Mouse (Mus musculus) limb, embryonic 12.5 days (tissue): ENCODE measurements around the gene Basp1. TPM values are rescaled to one million over a fixed set of nuclear protein-coding genes. Genes with fewer than 3 reads are reported as not detected.
A peak's percentile ranks its signal among the peaks of the same experiment; 100 is the strongest.

Experiments used
- ATAC-seq: fragments of 200-750 bp; cut with Nextera tagmentation; 2 replicates; pipeline ENCODE4 v1.8.0; 2017; ENCODE audit warnings: low read depth, moderate TSS enrichment; ENCODE audit not compliant: insufficient number of reproducible peaks, insufficient read depth, low FRiP score, low TSS enrichment
- H3K27ac ChIP-seq: fragments of 300-500 bp; sonication (generic); 2 replicates; pipeline ENCODE4 v1.5.1; 2016; ENCODE audit warnings: mild to moderate bottlenecking, moderate library complexity
- H3K27me3 ChIP-seq: fragments of 300-500 bp; sonication (generic); 2 replicates; pipeline ENCODE4 v1.6.1; 2016; ENCODE audit warnings: mild to moderate bottlenecking, moderate library complexity
- H3K36me3 ChIP-seq: fragments of 300-500 bp; sonication (generic); 2 replicates; pipeline ENCODE4 v1.6.1; 2016; ENCODE audit warnings: mild to moderate bottlenecking, moderate library complexity
- H3K4me1 ChIP-seq: fragments of 300-500 bp; sonication (generic); replicated peaks from 2 replicates; pipeline ENCODE4 v1.6.1; 2016
- H3K4me2 ChIP-seq: fragments of 300-500 bp; sonication (generic); 2 replicates; pipeline ENCODE4 v1.6.1; 2016; ENCODE audit warnings: mild to moderate bottlenecking, moderate library complexity
- H3K4me3 ChIP-seq: fragments of 300-500 bp; sonication (generic); replicated peaks from 2 replicates; pipeline ENCODE4 v1.5.1; 2016; ENCODE audit warnings: mild to moderate bottlenecking
- H3K9ac ChIP-seq: fragments of 300-500 bp; sonication (generic); replicated peaks from 2 replicates; pipeline ENCODE4 v1.6.1; 2016; ENCODE audit warnings: mild to moderate bottlenecking, moderate library complexity
- H3K9me3 ChIP-seq: fragments of 300-500 bp; sonication (generic); 2 replicates; pipeline ENCODE4 v1.6.1; 2016; ENCODE audit warnings: mild to moderate bottlenecking, moderate library complexity
- WGBS: fragments of 180-500 bp; shearing (Covaris S2); methylation state at CpG from one replicate; pipeline ENCODE4 v1.1.7; 2016; 5-methylcytosine and 5-hydroxymethylcytosine counted together
- polyA plus RNA-seq: library from polyadenylated mRNA; unstranded; fragments of >200 nt; fragmentation: Nextera tagmentation; extraction: Ambion mirVana; gene quantifications from 2 replicates; pipeline ENCODE4 v1.2.1, GENCODE M21; 2016

Basp1 gene
- polyA plus RNA-seq, 1 experiment from 2014 or later = 113 TPM

DNA sequence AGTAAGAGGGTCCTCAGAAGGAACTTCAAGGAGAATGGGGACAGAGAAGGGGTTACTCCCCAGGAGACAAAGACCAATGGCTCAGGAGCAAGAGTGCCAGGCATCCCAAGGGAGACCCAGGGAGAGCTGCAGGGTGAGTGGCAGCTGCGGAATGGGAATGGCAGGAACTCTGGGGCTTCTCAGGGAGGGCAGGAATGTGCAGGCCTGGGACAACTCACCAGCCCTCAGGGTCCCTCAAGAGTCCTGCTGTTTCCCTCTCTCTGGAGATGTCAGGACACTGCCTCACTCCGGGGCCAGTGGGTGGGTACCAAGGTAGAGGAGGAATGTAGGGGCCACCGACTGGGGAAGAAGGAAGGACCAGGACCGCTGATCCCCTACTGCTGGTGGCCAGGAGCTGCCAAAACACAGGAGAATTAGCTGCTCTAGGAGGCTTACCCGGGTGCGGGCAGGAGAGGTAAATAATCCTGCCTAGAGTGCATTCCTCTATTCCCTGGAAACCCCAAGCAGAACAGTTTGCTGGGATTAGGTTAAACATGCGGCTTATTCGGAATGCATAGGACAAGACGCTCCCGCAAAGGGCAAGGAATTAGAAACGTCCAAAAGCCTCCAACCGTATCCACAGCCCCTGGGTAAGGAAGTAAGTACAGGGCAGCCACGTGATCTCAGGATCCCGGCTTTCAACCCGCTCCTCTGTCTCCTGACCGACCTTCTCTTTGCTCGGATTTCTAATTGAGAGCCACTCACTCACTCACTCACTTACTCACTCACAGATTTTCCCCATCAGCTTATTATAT lies 32.0 kb upstream of the Basp1 start:
- no peaks in the 10 kb centered on the region; the same call in 1 of the 2 replicates for H3K27me3 ChIP-seq
- 0 out of 2 replicates have a peak overlapping the region, but pooled peaks have one; percentile 29 for H3K27ac ChIP-seq
- H3K4me2 ChIP-seq = peak overlapping the region; percentile 46
- 0 out of 2 replicates have a peak overlapping the region, but pooled peaks have one; percentile 31 for H3K9ac ChIP-seq
- 0 out of 2 replicates have a peak overlapping the region, but pooled peaks have one; percentile 6 for H3K4me3 ChIP-seq
- H3K4me1 ChIP-seq = peaks cover 20% of the 10 kb centered on the region
- 10% methylated on average over 17 of the region's 17 CpGs for WGBS
- H3K36me3 ChIP-seq = no peaks in the 10 kb centered on the region
- ATAC-seq = peak; percentile 22; the same call in 1 of the 2 replicates
- no peaks in the 10 kb centered on the region for H3K9me3 ChIP-seq

DNA sequence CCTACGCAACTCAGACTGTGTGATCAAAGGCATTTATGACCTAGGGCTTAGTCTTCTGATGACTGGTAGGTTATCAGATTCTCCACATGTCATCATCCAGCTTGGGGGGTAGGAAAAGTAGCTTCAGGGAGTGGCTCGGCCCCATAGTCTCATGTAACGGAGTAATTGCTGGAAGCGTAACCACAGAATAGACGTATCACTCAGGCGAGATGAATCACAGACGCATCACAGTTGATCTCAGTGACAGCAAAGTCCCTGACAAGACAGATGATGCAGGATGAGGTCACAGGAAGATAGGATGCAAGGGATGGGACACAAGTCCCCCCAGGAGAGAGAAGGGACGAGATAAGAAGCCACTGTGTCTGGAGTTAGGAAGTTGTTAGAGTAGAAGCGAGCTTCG lies 30.6 kb upstream of the Basp1 start:
- Histone ChIP-seq H3K27me3 (no peaks in the 10 kb centered on the region; the same call in 1 of the 2 replicates), H3K9me3 (no peaks in the 10 kb centered on the region), H3K4me1 (peaks cover 20% of the 10 kb centered on the region), H3K4me3 (no peak overlapping the region), H3K27ac (no peak overlapping the region), H3K36me3 (no peaks in the 10 kb centered on the region), H3K4me2 (no peak overlapping the region), H3K9ac (no peak overlapping the region)
- WGBS = 62% methylated on average over 10 of the region's 10 CpGs
- ATAC-seq = no peak

DNA sequence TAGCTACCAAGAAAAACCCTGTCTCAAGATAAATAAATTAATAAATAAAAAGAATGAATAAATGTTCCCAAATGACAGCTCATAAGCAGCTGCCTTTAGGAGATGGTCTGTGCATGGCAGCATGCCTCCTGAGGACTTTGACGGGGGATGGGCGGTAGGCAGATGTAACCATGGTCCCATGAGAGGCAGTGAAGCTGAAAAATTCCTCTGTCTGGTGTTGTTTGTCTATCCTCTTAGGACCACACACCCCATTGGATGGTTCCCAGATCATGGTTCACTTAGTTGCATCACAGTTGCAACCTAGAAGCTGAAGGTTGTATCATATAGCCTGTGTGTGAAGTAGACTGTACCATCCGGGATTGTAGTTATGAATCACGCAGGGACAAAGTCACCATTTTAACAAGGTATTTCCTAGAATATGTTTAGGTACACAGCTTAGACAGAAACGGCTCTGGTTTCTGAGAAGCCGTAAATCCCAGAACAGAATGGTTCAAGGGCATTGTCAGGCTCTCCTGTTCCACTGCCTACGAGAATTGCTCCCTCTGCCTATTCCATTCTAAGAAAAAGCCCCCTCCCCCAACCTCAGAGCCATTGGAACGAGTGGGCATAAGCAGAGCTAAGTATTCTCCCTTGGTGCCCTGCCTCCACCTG lies 29.7 kb upstream of the Basp1 start:
- no peak overlapping the region for H3K4me3 ChIP-seq
- H3K4me2 ChIP-seq = no peak overlapping the region
- peaks cover 20% of the 10 kb centered on the region for H3K4me1 ChIP-seq
- H3K36me3 ChIP-seq = no peaks in the 10 kb centered on the region
- no peaks in the 10 kb centered on the region for H3K9me3 ChIP-seq
- no peak overlapping the region for H3K27ac ChIP-seq
- H3K27me3 ChIP-seq = no peaks in the 10 kb centered on the region; the same call in 1 of the 2 replicates
- WGBS = 66% methylated on average over 8 of the region's 8 CpGs
- H3K9ac ChIP-seq = no peak overlapping the region
- ATAC-seq = no peak; the same call in 1 of the 2 replicates

DNA sequence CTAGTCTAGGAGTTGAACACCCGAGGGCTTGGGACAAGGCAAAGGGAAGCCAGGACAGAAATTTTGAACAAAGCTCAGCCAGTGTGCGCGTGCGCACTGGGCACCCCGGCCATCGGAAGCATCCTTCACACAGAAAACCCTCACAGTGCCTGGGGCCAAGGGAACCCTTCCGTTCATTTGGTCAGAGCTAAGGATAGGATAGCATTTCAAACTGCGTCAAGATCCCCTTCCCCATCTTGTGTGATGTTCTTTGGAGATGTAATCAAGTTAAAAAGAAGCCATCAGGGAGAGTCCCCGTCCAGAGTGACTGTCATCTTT lies 28.3 kb upstream of the Basp1 start:
- Histone ChIP-seq H3K27me3 (no peaks in the 10 kb centered on the region; the same call in 1 of the 2 replicates), H3K27ac (no peak overlapping the region), H3K9ac (no peak overlapping the region), H3K4me2 (0 out of 2 replicates have a peak overlapping the region, but pooled peaks have one; percentile 55), H3K4me1 (peaks cover 20% of the 10 kb centered on the region), H3K36me3 (no peaks in the 10 kb centered on the region), H3K9me3 (no peaks in the 10 kb centered on the region), H3K4me3 (no peak overlapping the region)
- WGBS = 84% methylated on average over 9 of the region's 9 CpGs
- no peak for ATAC-seq

DNA sequence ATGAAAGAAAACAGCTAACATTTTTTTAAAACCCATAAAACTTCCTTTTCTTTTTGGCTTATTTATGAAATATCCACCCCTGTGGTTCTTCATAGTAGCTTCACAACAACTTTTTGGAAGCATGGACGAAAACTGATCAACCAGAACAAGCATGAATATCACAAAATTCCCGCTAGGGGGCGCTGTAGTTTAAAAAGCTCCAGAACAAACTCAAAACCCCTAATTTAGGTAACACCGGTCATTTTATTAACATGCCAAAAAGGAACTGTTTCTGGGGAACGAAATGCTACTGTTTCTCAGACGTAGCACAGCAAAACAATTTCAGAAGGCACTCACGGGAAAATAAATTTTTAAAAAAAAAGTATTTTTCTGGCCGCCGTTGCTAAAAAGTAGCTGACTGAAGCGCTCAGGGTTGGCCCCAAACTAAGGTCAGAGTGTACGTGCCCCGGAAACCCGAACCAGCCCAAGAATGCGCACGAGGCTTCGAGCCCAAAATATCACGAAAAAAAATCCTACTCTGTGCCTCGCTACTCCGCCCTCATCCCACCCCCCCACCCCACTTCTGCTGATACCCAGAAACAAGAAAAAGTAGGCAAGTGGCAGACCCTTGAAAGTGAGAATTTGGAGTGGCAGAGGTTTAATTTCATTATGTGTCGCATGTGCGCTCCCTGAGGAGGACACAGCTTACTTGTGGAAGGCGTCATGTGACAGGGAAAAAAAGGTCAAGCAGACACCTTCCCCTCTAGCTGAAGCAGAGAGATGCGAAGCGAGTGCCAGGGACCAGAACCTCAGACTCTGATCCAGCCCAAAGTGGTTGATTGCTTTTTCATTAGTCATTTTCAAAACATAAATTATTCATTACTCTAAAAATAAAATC lies 27.7 kb upstream of the Basp1 start:
- Histone ChIP-seq H3K27me3 (no peaks in the 10 kb centered on the region; the same call in 1 of the 2 replicates), H3K9ac (no peak overlapping the region), H3K27ac (no peak overlapping the region), H3K4me3 (peak overlapping the region; percentile 21), H3K4me1 (peaks cover 15% of the 10 kb centered on the region), H3K9me3 (no peaks in the 10 kb centered on the region), H3K36me3 (no peaks in the 10 kb centered on the region), H3K4me2 (peak overlapping the region; percentile 55)
- no peak for ATAC-seq
- 12% methylated on average over 24 of the region's 24 CpGs for WGBS

DNA sequence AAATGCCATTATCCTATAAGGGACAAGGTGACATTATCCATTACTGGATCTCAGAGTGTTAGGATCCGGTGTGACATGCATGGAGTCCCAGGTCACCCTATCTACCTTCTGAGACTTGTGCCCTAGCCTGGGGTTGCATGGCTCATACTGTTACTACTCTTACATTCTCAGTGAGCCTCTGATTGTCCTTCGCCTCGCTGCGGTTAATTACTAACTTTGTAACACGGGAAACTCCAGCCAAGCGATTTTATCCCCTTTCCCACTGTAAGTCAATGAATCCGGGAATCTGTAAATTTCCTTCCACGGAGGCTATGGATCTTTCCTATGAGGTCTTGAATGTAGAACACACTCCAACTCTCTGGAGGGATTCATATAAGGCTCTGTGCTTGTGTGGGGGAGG lies 26.8 kb upstream of the Basp1 start:
- Histone ChIP-seq H3K9me3 (no peaks in the 10 kb centered on the region), H3K27ac (no peak overlapping the region), H3K36me3 (no peaks in the 10 kb centered on the region), H3K9ac (no peak overlapping the region), H3K4me3 (no peak overlapping the region), H3K27me3 (no peaks in the 10 kb centered on the region; the same call in 1 of the 2 replicates), H3K4me1 (peaks cover 6% of the 10 kb centered on the region), H3K4me2 (no peak overlapping the region)
- WGBS = 77% methylated on average over 8 of the region's 8 CpGs
- ATAC-seq = no peak

DNA sequence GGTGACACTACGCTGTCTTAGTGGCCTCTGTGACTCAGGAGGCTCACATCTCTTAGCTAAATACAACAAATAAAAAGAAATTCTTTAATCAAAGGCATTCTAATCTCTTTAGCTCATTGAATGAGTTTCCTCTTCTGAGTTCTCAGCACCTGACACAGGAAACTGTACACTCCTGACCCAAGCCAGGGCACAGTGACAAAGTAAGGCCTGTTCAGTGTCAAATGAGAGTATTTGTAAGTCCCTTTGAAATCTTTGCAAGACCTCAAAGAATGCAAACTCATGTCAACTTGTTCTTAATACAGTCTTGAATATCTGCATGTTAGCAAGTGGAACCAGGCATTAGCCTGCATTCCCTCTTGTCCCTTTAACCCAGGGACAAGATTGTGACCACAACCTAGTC lies 18.8 kb upstream of the Basp1 start:
- Histone ChIP-seq H3K4me2 (no peak overlapping the region), H3K9me3 (no peaks in the 10 kb centered on the region), H3K27me3 (no peaks in the 10 kb centered on the region), H3K4me1 (no peaks in the 10 kb centered on the region), H3K4me3 (no peak overlapping the region), H3K27ac (no peak overlapping the region), H3K9ac (no peak overlapping the region), H3K36me3 (no peaks in the 10 kb centered on the region)
- ATAC-seq = no peak
- 66% methylated on average over 1 of the region's 1 CpGs for WGBS

DNA sequence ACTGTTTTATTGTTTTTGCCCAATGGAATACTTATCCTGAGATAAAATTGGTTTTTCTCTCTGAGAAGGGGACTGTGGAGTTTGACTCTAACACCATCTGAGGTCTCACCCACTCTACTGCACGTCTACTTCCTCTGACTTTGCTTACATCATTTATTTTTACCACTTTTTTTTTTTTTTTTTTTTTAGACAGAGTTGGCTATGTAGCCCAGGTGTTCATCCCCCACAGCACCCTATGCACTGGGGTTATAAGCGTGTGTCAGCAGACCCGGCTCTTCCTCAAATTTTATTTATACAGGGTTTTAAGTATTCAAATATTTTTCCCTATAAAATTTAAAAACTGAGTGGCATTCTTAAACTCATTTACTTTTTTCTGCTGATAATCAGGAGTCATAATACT lies 16.6 kb upstream of the Basp1 start:
- no peaks in the 10 kb centered on the region for H3K4me1 ChIP-seq
- ATAC-seq = no peak
- no peaks in the 10 kb centered on the region for H3K36me3 ChIP-seq
- H3K27me3 ChIP-seq = no peaks in the 10 kb centered on the region
- WGBS = 71% methylated on average over 3 of the region's 3 CpGs
- H3K4me2 ChIP-seq = no peak overlapping the region
- H3K27ac ChIP-seq = no peak overlapping the region
- no peak overlapping the region for H3K9ac ChIP-seq
- H3K9me3 ChIP-seq = no peaks in the 10 kb centered on the region
- H3K4me3 ChIP-seq = no peak overlapping the region

DNA sequence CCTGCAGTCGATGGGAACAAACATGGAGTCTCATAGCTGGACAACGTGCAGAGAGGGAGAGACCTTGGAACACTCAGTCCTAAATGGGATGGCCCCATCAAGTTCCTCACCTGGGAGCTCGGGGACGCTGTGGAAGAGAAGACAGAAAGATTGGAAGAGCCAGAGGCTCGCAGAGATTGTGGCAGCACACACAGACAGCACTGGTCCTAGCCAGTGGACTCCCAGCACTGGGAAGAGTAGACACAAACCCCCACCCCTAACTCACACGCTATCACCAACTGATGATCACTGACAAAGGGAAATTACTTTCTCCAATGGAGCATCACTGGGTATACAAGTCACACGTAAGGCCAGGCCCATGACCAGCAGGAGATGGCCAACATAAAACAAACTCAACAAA lies 15.4 kb upstream of the Basp1 start:
- WGBS = 76% methylated on average over 7 of the region's 7 CpGs
- H3K27me3 ChIP-seq = no peaks in the 10 kb centered on the region

DNA sequence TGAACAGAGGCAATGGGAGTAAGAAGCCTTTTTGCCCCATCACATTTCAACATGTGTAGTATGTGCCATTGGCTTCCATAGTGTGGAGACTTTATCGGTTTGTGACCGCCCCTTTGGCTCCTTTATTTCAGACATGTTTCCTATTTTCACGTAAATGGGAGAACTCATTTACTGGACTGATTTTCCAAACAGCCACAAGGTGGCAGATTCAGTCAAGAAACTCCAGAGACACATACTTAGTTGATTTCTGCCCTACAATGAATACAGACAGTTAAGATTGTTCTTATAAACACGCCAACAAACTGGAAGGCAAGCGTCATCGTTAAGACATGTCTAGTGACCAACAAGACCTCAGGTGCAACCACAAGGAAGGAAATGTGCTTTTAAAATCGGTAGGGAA lies 15.0 kb upstream of the Basp1 start:
- no peak overlapping the region for H3K9ac ChIP-seq
- WGBS = 45% methylated on average over 7 of the region's 7 CpGs
- H3K27me3 ChIP-seq = no peaks in the 10 kb centered on the region
- no peak overlapping the region for H3K4me2 ChIP-seq
- no peaks in the 10 kb centered on the region for H3K9me3 ChIP-seq
- H3K27ac ChIP-seq = no peak overlapping the region
- H3K36me3 ChIP-seq = no peaks in the 10 kb centered on the region
- H3K4me1 ChIP-seq = no peaks in the 10 kb centered on the region
- ATAC-seq = no peak; the same call in 1 of the 2 replicates
- H3K4me3 ChIP-seq = no peak overlapping the region

More for the DNA sequence above, 15.4 kb upstream of the Basp1 start:
- Histone ChIP-seq H3K4me2 (no peak overlapping the region), H3K9ac (no peak overlapping the region), H3K4me1 (no peaks in the 10 kb centered on the region), H3K36me3 (no peaks in the 10 kb centered on the region), H3K27ac (no peak overlapping the region), H3K4me3 (no peak overlapping the region), H3K9me3 (no peaks in the 10 kb centered on the region)
- ATAC-seq = no peak

DNA sequence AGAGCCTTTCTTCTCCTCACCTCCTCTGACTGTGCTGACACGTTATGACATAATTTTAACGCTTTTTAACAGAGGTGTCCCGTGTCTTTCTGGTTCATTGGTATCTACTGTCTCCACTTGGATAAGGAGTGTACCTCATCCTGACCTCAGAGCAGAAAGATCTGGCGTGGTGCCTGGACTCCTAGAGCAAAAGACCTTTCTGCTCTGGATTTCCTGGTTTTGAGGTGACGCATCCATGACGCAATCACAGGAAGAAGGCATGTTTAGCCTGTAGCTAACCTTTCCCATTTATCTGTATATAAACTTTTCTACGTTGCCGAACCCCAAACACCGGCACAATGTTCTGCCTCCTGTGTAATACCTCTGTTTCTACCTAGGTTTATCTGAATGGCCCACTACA lies 6.7 kb upstream of the Basp1 start:
- H3K9ac ChIP-seq = no peak overlapping the region
- 88% methylated on average over 9 of the region's 9 CpGs for WGBS
- H3K4me2 ChIP-seq = no peak overlapping the region
- no peaks in the 10 kb centered on the region; the same call in 1 of the 2 replicates for H3K4me1 ChIP-seq
- ATAC-seq = no peak
- 0 out of 2 replicates have a peak, but pooled peaks cover 6% of the 10 kb centered on the region for H3K27me3 ChIP-seq
- no peaks in the 10 kb centered on the region for H3K36me3 ChIP-seq
- no peak overlapping the region for H3K4me3 ChIP-seq
- H3K9me3 ChIP-seq = no peaks in the 10 kb centered on the region
- no peak overlapping the region for H3K27ac ChIP-seq
